Mouse (Mus musculus) heart, postnatal 4 days (tissue): ENCODE data around the gene Tvp23b. TPM values are rescaled to one million over a fixed set of nuclear protein-coding genes. Genes with fewer than 3 reads are reported as not detected.

ENCODE experiments used
- DNase-seq: peaks from one replicate; pipeline ENCODE4 v3.0.0; 2021
- total RNA-seq, 2 experiments: library from RNA; stranded (reverse); gene quantifications; 2 replicates each; pipeline ENCODE4 v1.2.3; 2021

The Tvp23b gene
- 10 to 100 TPM; 18.2 to 22.0 TPM for total RNA-seq

GRCm38 (mm10) chr11:62879220-62880048 lies at the start of gene Tvp23b:
Gene Tvp23b, plus strand, starts transcription at chr11:62879455.
- DNase-seq = peak; percentile 99

GRCm38 (mm10) chr11:62830387-62830786 lies 48.9 kb upstream of the Tvp23b start:
- no peak for DNase-seq

GRCm38 (mm10) chr11:62831906-62832305 lies 47.3 kb upstream of the Tvp23b start:
- no peak for DNase-seq

GRCm38 (mm10) chr11:62844562-62844961 lies 34.7 kb upstream of the Tvp23b start:
- no peak for DNase-seq

- no peak for DNase-seq
Observed at GRCm38 (mm10) chr11:62845730-62846129, 33.5 kb upstream of the Tvp23b start.

- DNase-seq = no peak
Observed at GRCm38 (mm10) chr11:62846961-62847654, 32.1 kb upstream of the Tvp23b start, which contains the start of gene Fbxw10. Gene Fbxw10, plus strand, starts transcription at chr11:62847069.

GRCm38 (mm10) chr11:62847655-62848191 lies 31.5 kb upstream of the Tvp23b start:
- DNase-seq = no peak

GRCm38 (mm10) chr11:62848301-62848700 lies 31.0 kb upstream of the Tvp23b start:
- DNase-seq = no peak

GRCm38 (mm10) chr11:62851199-62851598 lies 28.1 kb upstream of the Tvp23b start:
- DNase-seq = peak; percentile 14

GRCm38 (mm10) chr11:62853334-62853733 lies 25.9 kb upstream of the Tvp23b start:
- no peak for DNase-seq

- DNase-seq = no peak
Observed at GRCm38 (mm10) chr11:62865562-62865961, 13.7 kb upstream of the Tvp23b start.

- DNase-seq = no peak
Observed at GRCm38 (mm10) chr11:62866685-62867084, 12.6 kb upstream of the Tvp23b start.

GRCm38 (mm10) chr11:62869201-62869600 lies 10.1 kb upstream of the Tvp23b start:
- no peak for DNase-seq

- no peak for DNase-seq
Observed at GRCm38 (mm10) chr11:62869715-62870371, 9.4 kb upstream of the Tvp23b start.

- no peak for DNase-seq
Observed at GRCm38 (mm10) chr11:62873479-62873878, 5.8 kb upstream of the Tvp23b start.

GRCm38 (mm10) chr11:62875696-62876095 lies 3.6 kb upstream of the Tvp23b start:
- no peak for DNase-seq

- DNase-seq = no peak
Observed at GRCm38 (mm10) chr11:62876445-62876844, 2.8 kb upstream of the Tvp23b start.

- DNase-seq = no peak
Observed at GRCm38 (mm10) chr11:62877391-62877790, 1.9 kb upstream of the Tvp23b start.

- no peak for DNase-seq
Observed at GRCm38 (mm10) chr11:62878728-62879127, 527 bp upstream of the Tvp23b start.

- no peak for DNase-seq
Observed at GRCm38 (mm10) chr11:62883407-62883806, 4.2 kb downstream of the Tvp23b start.

GRCm38 (mm10) chr11:62885323-62885722 lies 6.1 kb downstream of the Tvp23b start:
- DNase-seq = no peak

- no peak for DNase-seq
Observed at GRCm38 (mm10) chr11:62890796-62891195, 11.5 kb downstream of the Tvp23b start.

- DNase-seq = no peak
Observed at GRCm38 (mm10) chr11:62891763-62892162, 12.5 kb downstream of the Tvp23b start.
